Mouse (Mus musculus) small intestine, adult 2 months (tissue): ENCODE results near the gene Tfip11.

Source experiments
- CTCF ChIP-seq: fragments of 200-500 bp; IDR thresholded peaks from 2 replicates; pipeline ENCODE4 v1.5.1; 2012; ENCODE audit warnings: low read depth, mild to moderate bottlenecking, control low read depth, inconsistent platforms, low read length, moderate library complexity, mixed read lengths; ENCODE audit not compliant: insufficient replicate concordance, insufficient read length; ENCODE audit errors: extremely low read depth
- POLR2A ChIP-seq: fragments of 200-500 bp; IDR thresholded peaks from 2 replicates; pipeline ENCODE4 v1.6.1; 2012; ENCODE audit warnings: low read depth, mild to moderate bottlenecking, control low read depth, inconsistent platforms, low read length, moderate library complexity

DNA sequence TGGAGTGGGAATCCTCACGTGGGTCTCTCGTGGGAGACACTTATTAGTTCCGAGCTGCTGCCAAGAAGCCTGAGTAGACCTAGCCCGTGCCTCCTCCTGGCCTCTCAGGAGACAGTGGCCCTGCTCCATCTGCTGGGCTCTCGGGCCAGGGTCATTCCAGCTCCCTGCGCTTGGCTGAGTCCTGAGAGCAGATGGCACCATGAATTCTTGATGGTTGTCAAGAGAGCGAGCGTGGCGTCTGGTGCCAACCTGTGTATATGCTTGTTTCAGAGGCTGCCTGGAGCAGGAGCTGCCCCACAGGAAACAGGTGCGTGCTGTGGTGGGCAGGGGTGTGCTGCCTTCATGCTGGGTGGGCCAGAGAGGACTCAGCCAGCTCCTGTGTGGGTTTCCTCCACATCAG is 42.5 kb downstream of the Tfip11 start:
- TF ChIP-seq CTCF (no peak), POLR2A (no peak)
